Mouse (Mus musculus) embryonic facial prominence, embryonic 14.5 days (tissue): ENCODE measurements around the gene Hes5. TPM values are rescaled to one million over a fixed set of nuclear protein-coding genes. Genes with fewer than 3 reads are reported as not detected.

ENCODE experiments used
- ATAC-seq: fragments of 200-750 bp; cut with Nextera tagmentation; 2 replicates; pipeline ENCODE4 v1.8.0; 2017; ENCODE audit warnings: low read depth, moderate number of reproducible peaks, moderate TSS enrichment
- DNase-seq: peaks from one replicate; pipeline ENCODE4 v3.0.0-alpha.2; 2015; ENCODE audit warnings: low spot score
- H3K27ac ChIP-seq: fragments of 300-500 bp; sonication (generic); replicated peaks from 2 replicates; pipeline ENCODE4 v1.5.1; 2014; ENCODE audit warnings: low read depth, mild to moderate bottlenecking, low read length, moderate library complexity
- H3K27me3 ChIP-seq: fragments of 300-500 bp; sonication (generic); replicated peaks from 2 replicates; pipeline ENCODE4 v1.6.1; 2014; ENCODE audit warnings: low read length; ENCODE audit not compliant: control insufficient read depth, insufficient read depth
- H3K36me3 ChIP-seq: fragments of 300-500 bp; sonication (generic); 2 replicates; pipeline ENCODE4 v1.6.1; 2014; ENCODE audit warnings: low read length, mixed read lengths; ENCODE audit not compliant: control insufficient read depth, insufficient read depth
- H3K4me1 ChIP-seq: fragments of 300-500 bp; sonication (generic); 2 replicates; pipeline ENCODE4 v1.6.1; 2014; ENCODE audit warnings: antibody characterized with exemption, low read length; ENCODE audit not compliant: control insufficient read depth, insufficient read depth
- H3K4me2 ChIP-seq: fragments of 300-500 bp; sonication (generic); 2 replicates; pipeline ENCODE4 v1.6.1; 2014; ENCODE audit warnings: low read depth, mild to moderate bottlenecking, low read length, moderate library complexity, mixed read lengths
- H3K4me3 ChIP-seq: fragments of 300-500 bp; sonication (generic); 2 replicates; pipeline ENCODE4 v1.5.1; 2014; ENCODE audit warnings: low read depth, mild to moderate bottlenecking, low read length
- H3K9ac ChIP-seq: fragments of 300-500 bp; sonication (generic); 2 replicates; pipeline ENCODE4 v1.6.1; 2014; ENCODE audit warnings: low read depth, mild to moderate bottlenecking, low read length, moderate library complexity, mixed read lengths
- H3K9me3 ChIP-seq: fragments of 300-500 bp; sonication (generic); 2 replicates; pipeline ENCODE4 v1.6.1; 2016; ENCODE audit warnings: low read length; ENCODE audit not compliant: control insufficient read depth
- WGBS: fragments of 180-500 bp; shearing (Covaris S2); extraction: QIAGEN DNeasy Blood & Tissue Kit; methylation state at CpG from one replicate; pipeline ENCODE4 v1.1.7; 2014; 5-methylcytosine and 5-hydroxymethylcytosine counted together
- polyA plus RNA-seq: library from polyadenylated mRNA; unstranded; fragments of >200 nt; fragmentation: Nextera tagmentation; extraction: Ambion mirVana; gene quantifications from 2 replicates; pipeline ENCODE4 v1.2.1, GENCODE M21; 2014

Gene Hes5
- polyA plus RNA-seq, 1 experiment from 2014 or later, result 2.8 TPM

DNA sequence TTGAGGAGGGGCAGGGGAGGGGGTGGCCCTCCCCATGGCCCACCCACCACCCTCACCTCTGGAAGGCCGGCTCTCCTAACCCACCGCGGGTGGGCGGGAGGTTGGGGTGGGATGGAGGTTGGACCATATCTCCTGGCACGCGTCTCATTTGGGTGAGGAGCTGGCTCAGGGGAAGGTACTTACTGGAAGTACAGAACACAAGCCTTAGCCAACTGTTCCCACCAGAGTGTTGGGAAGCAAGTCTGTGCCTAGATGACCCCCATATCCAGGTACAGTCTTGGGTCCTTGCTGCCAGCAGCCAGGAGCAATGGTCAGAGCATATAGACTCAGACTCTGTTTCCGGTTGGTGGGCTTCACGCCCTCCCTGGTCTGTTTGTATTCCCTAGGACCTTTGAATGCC, 2.1 kb upstream of the Hes5 start:
- no peak for ATAC-seq
- Histone ChIP-seq H3K27ac (no peak overlapping the region), H3K4me1 (peaks cover 40% of the 10 kb centered on the region), H3K4me2 (peak overlapping the region; percentile 42), H3K9me3 (no peaks in the 10 kb centered on the region), H3K27me3 (peaks cover 87% of the 10 kb centered on the region), H3K4me3 (no peak overlapping the region), H3K36me3 (no peaks in the 10 kb centered on the region), H3K9ac (0 out of 2 replicates have a peak overlapping the region, but pooled peaks have one; percentile 5)
- WGBS, result 10% methylated on average over 8 of the region's 8 CpGs
- no peak for DNase-seq

DNA sequence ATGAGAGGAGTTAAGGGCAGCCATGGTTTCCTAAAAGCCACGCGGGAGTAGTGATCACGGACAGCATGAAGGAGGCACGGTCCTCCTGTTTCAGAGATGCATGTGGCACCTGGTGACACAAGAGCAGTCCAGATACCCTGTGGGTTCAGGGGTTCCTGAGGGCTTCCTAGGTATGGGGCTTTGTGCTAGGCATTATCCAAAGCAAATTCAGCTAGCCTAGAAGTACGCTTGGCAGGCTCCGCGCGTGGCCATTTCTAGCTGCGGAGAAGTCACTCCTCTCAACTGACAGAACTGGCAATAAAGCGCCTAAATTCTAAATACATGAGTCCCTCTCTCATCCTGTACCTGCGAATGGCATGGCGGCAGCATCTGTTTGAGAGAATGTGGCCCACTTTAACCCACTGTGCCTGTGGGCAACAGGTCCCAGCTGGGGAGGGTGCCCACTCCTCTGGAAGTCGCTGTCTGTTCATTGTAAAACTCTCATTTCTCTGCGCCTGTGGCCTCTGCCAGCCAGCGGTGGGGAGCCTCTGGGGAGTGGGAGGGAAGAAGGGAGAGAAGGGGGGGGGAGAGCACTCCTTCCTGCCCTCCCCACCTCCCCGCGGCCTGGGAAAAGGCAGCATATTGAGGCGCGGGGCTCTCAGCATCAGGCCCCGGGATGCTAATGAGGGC, 568 bp upstream of the Hes5 start:
- Histone ChIP-seq H3K4me3 (peak overlapping the region; percentile 46), H3K9ac (peak overlapping the region; percentile 59), H3K4me1 (peaks cover 45% of the 10 kb centered on the region), H3K9me3 (no peaks in the 10 kb centered on the region), H3K36me3 (no peaks in the 10 kb centered on the region), H3K4me2 (peak overlapping the region; percentile 83), H3K27ac (no peak overlapping the region), H3K27me3 (peaks cover 73% of the 10 kb centered on the region)
- 29% methylated on average over 16 of the region's 20 CpGs for WGBS
- ATAC-seq (no peak; the same call in 1 of the 2 replicates), DNase-seq (no peak)

DNA sequence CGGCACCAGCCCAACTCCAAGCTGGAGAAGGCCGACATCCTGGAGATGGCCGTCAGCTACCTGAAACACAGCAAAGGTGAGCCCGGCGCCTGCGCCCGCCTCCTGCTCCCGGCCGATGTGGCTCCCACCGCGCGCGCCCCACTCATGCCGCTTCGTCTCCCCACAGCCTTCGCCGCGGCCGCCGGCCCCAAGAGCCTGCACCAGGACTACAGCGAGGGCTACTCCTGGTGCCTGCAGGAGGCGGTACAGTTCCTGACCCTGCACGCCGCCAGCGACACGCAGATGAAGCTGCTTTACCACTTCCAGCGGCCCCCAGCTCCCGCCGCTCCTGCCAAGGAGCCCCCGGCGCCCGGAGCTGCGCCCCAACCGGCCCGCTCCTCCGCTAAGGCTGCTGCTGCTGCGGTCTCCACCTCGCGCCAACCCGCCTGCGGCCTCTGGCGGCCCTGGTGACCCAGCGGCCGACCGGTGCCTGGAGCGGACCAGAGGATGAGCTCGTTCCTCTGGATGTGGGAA, 559 bp downstream of the Hes5 start:
- peaks cover under 1% of the 10 kb centered on the region; the same call in 1 of the 2 replicates for H3K36me3 ChIP-seq
- peak overlapping the region; percentile 83 for H3K4me2 ChIP-seq
- no peak for DNase-seq
- peaks cover 52% of the 10 kb centered on the region for H3K4me1 ChIP-seq
- H3K27ac ChIP-seq, result no peak overlapping the region
- H3K4me3 ChIP-seq, result peak overlapping the region; percentile 46
- peak overlapping the region; percentile 59 for H3K9ac ChIP-seq
- no peak for ATAC-seq
- WGBS, result under 1% methylated on average over 27 of the region's 47 CpGs
- H3K27me3 ChIP-seq, result peaks cover 66% of the 10 kb centered on the region
- H3K9me3 ChIP-seq, result no peaks in the 10 kb centered on the region

DNA sequence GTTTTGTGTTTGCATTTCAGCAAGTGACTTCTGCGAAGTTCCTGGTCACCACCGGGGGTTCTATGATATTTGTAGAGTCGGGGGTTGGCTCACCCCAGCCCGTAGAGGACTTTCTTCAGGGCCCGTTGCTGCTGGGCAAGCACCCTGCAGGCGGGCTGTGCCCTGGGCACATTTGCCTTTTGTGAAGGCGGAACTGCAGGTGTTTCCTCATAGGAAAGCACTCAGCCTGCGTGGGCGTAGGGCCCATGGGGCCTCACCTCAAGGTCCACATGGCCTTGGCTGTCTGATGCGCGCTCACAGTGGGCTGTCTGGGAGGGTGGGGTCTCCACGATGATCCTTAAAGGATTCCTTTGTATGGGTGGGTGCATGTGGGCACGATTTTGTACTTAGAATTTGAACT, 1.2 kb downstream of the Hes5 start:
- peaks cover 62% of the 10 kb centered on the region for H3K27me3 ChIP-seq
- H3K9me3 ChIP-seq, result no peaks in the 10 kb centered on the region
- peak overlapping the region; percentile 83 for H3K4me2 ChIP-seq
- peaks cover 6% of the 10 kb centered on the region; the same call in 1 of the 2 replicates for H3K36me3 ChIP-seq
- DNase-seq (no peak), ATAC-seq (no peak)
- peak overlapping the region; percentile 59 for H3K9ac ChIP-seq
- H3K4me3 ChIP-seq, result peak overlapping the region; percentile 46
- H3K27ac ChIP-seq, result no peak overlapping the region
- H3K4me1 ChIP-seq, result peaks cover 52% of the 10 kb centered on the region
- WGBS, result 37% methylated on average over 11 of the region's 13 CpGs

DNA sequence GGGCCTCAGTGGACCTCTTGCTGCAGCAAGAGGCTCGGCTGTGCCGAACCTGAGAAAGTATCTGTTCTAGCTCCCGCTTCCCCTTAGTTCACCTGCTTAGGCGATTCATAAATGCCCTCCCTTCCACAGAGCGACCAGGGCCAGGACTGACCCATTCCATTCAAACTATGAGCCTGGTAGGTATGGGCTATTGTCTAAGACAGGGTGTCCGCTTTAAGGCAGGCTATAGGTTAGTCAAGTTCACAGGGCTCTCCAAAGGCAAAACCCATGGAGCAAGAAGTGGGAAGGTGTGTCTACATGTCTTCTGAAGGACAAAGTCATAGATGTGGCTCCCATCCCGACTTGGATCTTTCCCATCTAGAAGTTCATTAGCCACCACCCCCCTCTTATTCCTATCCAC, 2.0 kb downstream of the Hes5 start:
- ATAC-seq (no peak), DNase-seq (no peak)
- H3K27ac ChIP-seq, result no peak overlapping the region
- 77% methylated on average over 7 of the region's 7 CpGs for WGBS
- peaks cover 56% of the 10 kb centered on the region for H3K27me3 ChIP-seq
- no peak overlapping the region for H3K9ac ChIP-seq
- H3K36me3 ChIP-seq, result peaks cover 6% of the 10 kb centered on the region; the same call in 1 of the 2 replicates
- no peaks in the 10 kb centered on the region for H3K9me3 ChIP-seq
- no peak overlapping the region for H3K4me3 ChIP-seq
- H3K4me2 ChIP-seq, result peak overlapping the region; percentile 83
- H3K4me1 ChIP-seq, result peaks cover 48% of the 10 kb centered on the region

DNA sequence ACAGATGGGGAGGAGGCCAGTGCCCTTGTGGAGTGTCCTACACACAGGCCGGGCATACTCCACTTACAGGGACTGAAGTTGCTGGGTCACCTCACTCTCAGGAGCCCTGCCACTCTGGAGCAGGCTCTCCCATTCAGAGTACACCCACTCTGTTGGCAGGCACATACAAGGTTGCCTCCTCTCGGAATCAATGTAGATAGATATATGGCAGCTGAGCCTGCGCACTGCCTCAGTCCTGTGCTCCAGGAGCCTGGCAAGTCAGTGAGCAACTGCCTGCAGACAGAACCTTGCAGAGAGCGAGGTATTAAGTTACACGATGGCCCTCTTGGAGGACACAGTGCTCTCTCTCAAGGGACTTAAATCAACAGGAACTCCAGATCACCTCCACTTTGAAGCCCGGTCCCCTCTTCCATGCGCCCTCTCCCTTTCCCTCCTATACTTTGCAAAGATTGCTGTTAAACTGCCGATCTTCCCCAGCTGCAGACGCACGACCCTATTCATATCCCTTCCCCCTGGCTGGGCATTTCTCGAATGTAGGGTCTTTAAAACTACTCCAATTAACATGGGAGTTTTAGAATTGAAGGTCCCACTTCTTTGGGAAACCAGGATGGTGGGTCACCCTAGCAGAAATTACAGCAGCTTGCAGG, 2.6 kb downstream of the Hes5 start:
- Histone ChIP-seq H3K9me3 (no peaks in the 10 kb centered on the region), H3K4me1 (peaks cover 42% of the 10 kb centered on the region), H3K27me3 (peaks cover 49% of the 10 kb centered on the region), H3K4me3 (peak overlapping the region; percentile 85), H3K27ac (0 out of 2 replicates have a peak overlapping the region, but pooled peaks have one; percentile 28), H3K4me2 (peak overlapping the region; percentile 83), H3K36me3 (peaks cover 6% of the 10 kb centered on the region; the same call in 1 of the 2 replicates), H3K9ac (peak overlapping the region; percentile 84; the same call in 1 of the 2 replicates)
- WGBS, result 22% methylated on average over 11 of the region's 11 CpGs
- ATAC-seq (no peak), DNase-seq (peak; percentile 31)

DNA sequence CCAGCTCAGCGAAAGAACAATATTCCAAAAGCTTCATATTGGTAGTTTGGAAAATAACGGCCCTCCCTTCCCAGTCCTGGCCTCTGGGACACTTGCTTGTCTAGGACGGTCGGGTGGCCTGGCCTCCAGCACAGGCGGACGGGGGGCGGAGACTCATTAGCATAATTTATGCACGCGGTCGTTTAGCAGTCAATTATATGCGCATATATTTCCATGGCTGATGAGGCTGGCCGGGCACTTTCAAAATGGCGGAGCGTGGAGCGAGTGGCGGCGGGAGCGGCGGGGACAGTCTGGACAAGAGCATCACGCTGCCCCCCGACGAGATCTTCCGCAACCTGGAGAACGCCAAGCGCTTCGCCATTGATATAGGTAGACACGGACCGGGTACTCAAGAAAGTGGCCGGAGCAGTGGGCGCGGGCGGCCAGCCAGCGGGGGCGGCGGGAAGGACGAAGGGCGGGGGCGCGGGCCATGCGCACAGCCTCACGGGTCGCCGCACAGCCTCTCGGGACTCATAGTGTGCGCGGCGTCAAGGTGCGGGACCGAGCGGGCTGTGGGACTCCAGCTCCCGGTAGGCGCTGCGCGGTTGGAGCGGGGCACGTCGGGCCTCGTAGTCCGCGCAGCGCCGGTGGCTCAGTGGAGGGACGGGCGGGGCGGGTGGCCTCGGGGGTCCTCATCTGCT, 3.3 kb downstream of the Hes5 start, which contains the start of gene Pank4:
TSS of gene Pank4 (plus strand) at position 223 of the 680 bp plus-strand sequence.
- DNase-seq, result peak; percentile 96
- peaks cover 42% of the 10 kb centered on the region for H3K27me3 ChIP-seq
- H3K4me3 ChIP-seq, result peak within 1 kb of the TSS; percentile 85
- 1% methylated on average over 39 of the region's 66 CpGs for WGBS
- no peaks in the 10 kb centered on the region for H3K9me3 ChIP-seq
- peak within 1 kb of the TSS; percentile 84 for H3K9ac ChIP-seq
- H3K4me1 ChIP-seq, result peaks cover 39% of the 10 kb centered on the region
- ATAC-seq, result peak; percentile 94
- H3K36me3 ChIP-seq, result peaks cover 8% of the 10 kb centered on the region
- peak within 1 kb of the TSS; percentile 87 for H3K27ac ChIP-seq
- peak within 1 kb of the TSS; percentile 83 for H3K4me2 ChIP-seq

DNA sequence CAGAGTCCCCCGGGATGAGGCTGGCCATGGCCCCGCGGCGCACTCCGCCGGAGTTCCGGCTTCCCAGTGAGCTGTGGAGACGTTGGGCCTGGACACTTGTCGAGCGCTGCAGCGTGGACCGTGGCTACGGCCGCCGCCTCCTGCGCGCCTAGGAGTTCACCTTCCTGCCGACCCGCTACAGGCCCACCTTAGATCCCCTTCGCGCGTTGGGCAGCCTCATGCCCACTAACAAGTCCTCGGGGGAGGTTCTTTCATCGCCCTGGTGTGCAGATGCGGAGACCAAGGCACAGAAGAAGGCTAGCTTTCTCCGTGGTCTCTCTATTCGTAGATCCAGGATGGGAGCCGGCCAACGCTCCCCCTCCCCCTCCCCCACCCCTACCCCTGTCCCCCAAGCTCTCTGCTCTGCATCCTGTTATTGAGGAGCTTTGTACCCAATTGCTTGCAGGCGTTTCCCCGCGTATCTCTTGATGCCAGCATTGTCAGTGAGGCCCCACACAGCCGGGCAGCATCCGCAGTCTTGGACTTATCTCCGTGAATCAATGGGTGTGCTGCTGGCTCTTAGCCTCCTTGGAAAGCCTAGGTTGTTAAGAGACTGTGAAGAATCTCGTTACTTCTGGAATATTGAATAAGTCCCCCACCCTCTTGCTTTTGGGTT, 4.0 kb downstream of the Hes5 start:
- Histone ChIP-seq H3K9ac (peak overlapping the region; percentile 84), H3K27ac (peak overlapping the region; percentile 87), H3K4me1 (peaks cover 39% of the 10 kb centered on the region), H3K36me3 (peaks cover 14% of the 10 kb centered on the region), H3K4me3 (peak overlapping the region; percentile 85), H3K9me3 (no peaks in the 10 kb centered on the region), H3K27me3 (peaks cover 35% of the 10 kb centered on the region), H3K4me2 (peak overlapping the region; percentile 83)
- WGBS, result under 1% methylated on average over 29 of the region's 36 CpGs
- DNase-seq (peak; percentile 24), ATAC-seq (no peak)
